Mouse (Mus musculus) neural tube, postnatal 0 days (tissue): ENCODE results near the gene Pex6. TPM values are rescaled to one million over a fixed set of nuclear protein-coding genes. Genes with fewer than 3 reads are reported as not detected.

Experiments
- polyA plus RNA-seq: library from polyadenylated mRNA; unstranded; fragments of >200 nt; fragmentation: Nextera tagmentation; extraction: Ambion mirVana; gene quantifications from 2 replicates; pipeline ENCODE4 v1.2.1, GENCODE M21; 2015

The Pex6 gene
- 20.7 and 21.2 TPM in 2 replicates for polyA plus RNA-seq

DNA sequence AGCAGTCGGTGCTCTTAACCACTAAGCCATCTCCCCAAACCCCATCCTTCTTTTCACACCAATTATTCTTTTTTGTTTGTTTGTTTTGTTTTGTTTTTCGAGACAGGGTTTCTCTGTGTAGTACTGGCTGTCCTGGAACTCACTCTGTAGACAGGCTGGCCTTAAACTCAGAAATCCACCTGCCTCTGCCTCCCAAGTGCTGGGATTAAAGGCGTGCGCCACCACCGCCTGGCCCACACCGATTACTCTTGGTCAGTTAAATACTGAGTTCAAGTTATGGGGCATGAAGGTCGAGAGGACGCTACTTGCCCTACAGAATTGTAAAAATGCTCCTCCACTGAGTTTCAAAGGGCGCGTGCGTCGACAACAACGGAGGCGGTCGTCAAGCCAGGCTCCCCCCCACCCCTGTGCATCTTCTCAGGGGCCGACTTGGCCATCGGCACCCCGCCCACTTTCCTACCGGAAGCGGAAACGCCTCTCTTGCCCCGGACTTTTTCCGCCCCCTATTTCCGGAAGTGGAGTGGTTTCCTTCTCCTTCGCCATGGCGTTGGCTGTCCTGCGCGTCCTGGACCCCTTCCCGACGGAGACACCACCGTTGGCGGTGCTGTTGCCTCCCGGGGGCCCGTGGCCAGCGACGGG lies at the start of gene Pex6:
TSS of gene Pex6 (plus strand) at position 505 of the 639 bp plus-strand sequence.

DNA sequence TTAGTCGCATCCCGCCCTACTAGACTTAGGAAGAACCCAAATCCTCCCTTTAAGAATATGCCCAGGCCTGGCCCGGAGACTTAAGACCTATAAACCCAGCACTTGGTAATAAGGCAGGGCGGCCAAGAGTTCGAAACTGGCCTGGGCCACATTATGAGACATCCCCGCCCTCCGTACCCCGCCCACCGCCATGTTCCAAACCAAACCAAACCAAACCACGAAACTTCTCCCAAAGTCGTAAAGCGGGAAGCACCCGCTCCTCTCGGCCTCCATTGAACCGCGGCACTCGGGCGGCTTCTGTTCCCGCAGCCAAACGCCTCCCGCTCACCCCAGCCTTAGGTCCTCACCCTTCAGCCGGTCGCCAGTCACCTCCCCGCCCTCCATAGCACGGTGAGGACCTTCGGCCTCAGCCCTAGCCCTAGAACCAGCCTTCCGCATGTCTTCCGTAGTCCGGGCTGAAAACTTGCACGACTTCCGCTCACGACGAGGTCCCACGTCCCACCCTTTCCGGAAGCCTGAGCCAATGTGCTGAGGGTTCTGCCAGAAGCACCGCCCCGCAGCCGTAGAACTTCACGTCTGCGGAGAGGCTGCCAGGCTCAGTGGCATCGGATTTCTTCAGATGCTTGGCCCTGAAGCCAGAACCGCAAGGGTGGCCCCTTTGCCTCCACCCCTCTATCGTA lies 37.3 kb upstream of the Pex6 start, which contains the start of gene Rrp36:
TSS of gene Rrp36 (minus strand) at position 503 of the 680 bp plus-strand sequence.

DNA sequence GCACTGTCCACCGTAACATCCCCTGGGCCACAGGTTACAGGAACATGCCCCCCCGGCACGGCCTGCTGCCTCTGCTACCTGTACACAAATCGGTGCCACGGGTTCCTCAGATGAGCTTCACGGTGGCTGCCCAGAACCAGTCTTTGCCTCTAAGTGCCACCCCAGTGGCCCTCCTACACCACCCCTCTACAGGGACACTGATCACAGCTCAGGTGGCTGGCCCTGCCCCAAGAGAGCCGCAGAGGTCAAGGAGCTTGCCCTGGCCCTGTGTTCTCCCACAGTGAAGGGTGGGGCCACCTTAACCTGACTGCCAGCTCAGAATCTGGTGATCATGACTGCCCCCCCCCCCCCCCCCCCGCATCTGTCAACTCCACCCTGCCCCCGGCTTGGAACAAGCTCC lies 32.8 kb upstream of the Pex6 start, which contains the start of gene Mea1:
TSS of gene Mea1 (plus strand) at position 378 of the 400 bp plus-strand sequence.

DNA sequence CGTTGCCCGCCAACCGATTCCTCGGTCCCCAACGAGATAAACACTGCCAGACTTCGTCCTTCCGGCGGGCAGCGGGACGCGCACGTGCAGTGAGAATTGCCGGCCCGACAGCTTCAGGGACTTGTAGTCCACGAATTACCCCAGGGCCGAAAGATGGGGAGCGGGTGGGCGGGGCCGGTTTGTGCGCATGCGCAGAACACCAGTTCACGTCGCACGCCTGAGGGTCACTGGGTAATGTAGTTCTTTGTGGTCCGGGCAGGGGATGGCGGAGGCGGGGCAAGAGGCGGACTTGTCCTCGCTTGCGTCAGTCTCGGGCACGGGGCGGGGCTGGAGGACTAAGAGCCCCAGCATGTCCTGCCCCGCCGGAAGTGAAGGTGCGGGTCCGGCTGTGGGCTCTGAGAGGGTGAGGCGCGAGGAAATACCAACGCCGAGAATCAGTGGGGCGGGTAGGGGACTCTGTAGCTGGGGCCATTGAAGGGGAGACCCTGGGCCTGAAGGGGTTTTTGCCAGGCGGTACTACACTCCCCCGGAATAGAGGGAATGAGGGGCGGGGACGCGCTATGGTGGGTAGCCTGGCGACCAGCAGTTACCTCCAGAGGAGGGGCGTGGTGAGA lies 30.4 kb upstream of the Pex6 start, which contains the start of gene Klhdc3:
TSS of gene Klhdc3 (minus strand) at position 155 of the 614 bp plus-strand sequence.

DNA sequence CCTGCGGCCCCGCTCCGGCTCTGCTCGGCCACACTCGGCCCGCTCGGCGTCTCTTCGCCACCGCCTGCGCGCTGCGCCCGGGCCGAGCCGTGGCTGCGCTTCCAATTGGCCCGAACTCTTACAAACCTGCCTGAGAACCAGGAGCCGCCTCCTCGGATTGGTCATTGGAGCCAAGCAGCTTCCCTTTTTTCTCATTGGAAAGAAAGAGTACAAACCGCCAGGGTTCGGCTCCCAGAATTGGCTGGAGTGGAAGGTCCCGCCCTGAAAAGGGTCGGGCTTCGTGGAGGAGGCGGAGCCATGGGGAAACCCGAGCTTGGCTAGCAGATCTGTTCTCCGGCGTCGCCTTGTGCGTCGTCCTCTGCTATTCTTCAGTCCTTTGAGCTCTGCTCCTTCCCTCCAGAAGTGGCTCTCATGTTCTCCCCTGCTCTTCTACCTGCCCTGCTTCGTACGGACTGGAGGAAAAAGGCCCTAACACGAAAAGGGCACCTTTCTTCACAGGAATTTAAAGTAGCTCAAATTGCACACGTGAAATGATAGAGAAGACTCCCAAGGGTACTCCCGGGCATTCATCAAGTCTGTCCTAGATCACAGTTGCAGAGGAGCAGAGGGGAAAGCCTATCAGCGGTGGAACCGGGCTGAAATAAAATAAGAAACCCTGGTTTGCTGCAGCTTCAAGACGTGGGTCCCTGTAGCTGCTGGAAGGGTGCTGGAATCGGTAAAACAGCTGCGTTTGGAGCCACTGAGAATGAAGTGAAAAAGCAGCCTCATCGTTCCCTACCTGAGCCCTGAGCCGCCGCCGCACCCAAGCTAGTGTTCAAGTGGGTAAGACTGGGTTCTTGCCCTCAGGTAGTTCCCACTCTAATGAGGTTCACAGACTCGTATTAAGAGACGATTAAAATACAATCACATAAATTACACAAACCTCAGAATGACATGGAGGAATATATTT lies 6.1 kb upstream of the Pex6 start, which contains the start of gene Ppp2r5d:
TSS of gene Ppp2r5d (minus strand) at position 225 of the 949 bp plus-strand sequence.

DNA sequence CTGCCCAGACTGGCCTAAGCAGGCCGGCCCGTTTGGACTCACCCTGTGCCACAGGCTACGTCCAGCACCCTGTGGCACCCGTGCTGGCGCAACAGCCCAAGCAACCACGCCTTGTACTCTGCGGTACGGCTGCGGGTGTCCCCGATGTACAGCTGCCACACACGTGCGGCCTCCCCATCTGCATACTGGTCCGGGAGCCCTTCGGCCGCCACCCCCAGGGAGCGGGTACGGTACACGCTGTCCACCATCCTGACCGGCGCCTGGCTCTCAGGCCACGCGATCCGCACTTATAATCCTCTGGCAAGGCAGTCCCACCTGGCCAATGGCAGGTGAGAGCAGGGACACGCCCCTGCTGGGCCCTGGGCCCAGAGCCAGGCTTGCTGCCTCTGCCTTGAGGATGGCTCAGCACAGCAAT lies 17.6 kb downstream of the Pex6 start, which contains the start of gene Gnmt:
TSS of gene Gnmt (minus strand) at position 265 of the 415 bp plus-strand sequence.

DNA sequence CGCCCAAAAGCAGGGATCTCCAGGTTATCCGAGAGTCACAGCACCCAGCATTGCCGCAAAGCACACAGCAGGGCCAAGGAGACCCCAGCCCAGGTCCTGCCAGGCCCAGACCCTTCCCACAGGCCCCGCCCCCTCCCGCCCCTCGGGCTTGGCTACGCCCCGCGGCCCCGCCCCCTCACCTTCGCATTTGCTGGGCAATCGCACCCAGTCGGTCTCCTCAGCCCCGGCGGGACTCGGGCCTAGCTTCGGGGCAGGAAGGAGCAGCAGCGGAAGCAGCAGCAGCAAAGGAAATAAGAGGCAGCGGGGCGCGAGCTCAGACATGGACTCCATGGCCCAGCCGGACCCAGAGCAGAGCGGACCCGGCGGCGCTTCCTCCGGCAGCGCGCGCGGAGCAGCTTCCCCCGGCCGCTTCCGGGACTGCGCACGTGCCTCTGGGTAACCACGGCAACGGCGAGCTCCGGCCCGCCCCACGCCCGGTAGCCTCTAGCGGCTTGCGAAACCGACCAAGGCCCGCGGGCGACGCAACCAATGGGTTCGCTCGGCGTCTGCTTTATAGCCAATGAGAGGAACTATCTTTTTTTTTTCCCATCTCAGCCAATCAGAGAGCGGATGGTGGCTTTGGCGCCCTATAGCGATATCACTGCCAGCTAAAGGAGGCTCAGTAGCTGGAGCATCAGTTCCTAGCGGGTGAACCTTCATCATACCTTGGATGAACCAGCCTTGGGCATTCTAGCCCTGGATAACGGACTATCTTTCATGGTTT lies 40.7 kb downstream of the Pex6 start, which contains the start of gene Cnpy3:
TSS of gene Cnpy3 (minus strand) at position 421 of the 763 bp plus-strand sequence.

DNA sequence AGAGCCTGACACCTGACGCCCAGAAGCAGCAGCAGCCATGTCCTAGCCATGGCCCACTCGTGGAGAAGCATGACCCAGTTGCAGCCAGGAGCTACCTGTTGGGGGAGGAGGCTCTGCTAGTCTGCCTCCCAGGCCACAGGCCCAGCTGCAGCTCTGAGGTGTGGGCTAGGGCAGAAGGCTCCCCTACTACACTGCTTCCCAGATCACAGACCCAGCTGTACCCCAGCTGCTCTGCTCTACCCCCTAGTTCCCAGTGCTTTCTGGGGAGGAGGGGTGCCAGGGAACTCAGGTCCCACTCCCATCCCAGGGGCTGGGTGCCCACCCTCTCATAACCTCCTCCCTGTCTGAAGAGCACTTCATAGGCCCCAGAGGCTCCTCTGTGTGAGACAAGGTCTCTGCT lies 52.3 kb downstream of the Pex6 start, which contains the start of gene Ptcra:
TSS of gene Ptcra (minus strand) at position 169 of the 400 bp plus-strand sequence.

DNA sequence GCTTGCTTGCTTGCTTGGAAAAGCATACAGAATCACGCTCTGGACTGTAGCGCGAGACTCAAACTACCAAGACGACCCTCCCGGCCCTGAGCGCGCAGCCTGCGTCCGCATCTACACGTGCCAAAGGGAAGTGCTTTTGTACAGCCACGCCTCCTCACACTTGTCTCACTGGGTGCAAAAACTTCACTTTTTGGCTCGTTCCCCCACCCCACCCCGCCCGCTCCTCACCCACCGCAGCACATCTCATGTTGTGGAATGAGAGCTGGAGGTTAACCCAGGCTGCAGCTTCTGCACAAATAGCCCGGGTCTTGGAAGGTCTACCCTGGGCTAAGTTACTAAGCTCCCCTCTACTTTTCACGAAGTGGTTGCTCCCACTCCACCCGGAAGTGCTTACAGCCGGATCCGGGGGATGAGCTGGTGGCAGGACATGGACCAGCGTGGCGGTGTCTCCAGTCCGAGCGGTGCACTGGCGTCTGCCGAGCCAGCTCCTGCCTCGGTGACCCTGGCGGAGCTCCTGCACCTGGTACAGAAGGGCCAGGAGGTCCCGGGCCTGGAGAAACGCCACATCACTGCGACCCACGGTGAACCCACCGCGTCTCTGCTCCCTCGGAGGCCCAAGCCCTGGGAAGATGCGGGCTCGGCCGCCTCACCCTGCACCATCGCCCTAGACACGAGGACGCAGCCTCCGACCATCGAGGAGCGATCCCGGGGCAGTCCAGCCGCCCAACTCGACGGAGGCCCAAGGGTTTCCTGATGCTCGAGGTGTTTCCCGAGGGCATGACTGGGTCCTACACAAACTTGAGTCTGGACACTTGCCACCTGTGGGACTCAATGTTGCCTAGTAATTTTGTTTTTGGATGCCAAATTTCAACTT lies 61.4 kb downstream of the Pex6 start, which contains the start of gene 2310039H08Rik:
TSS of gene 2310039H08Rik (plus strand) at position 232 of the 874 bp plus-strand sequence.

Other genes with a start within 250 kb of the Pex6 start
- 7.8 and 8.7 TPM in 2 replicates for gene Ttbk1, start 223.8 kb upstream of the Pex6 start, polyA plus RNA-seq
- gene Dnph1, start 214.8 kb upstream of the Pex6 start, polyA plus RNA-seq, result 12.4 and 15.1 TPM in 2 replicates
- gene Cul9, start 165.1 kb upstream of the Pex6 start, polyA plus RNA-seq, result 14.0 and 18.6 TPM in 2 replicates
- gene Srf, start 155.3 kb upstream of the Pex6 start, polyA plus RNA-seq, result 4.0 and 5.5 TPM in 2 replicates
- gene Ptk7, start 82.0 kb upstream of the Pex6 start, polyA plus RNA-seq, result 21.4 and 22.3 TPM in 2 replicates
- gene Klc4, start 65.4 kb upstream of the Pex6 start, polyA plus RNA-seq, result 19.2 and 21.3 TPM in 2 replicates
- gene Mrpl2, start 65.2 kb upstream of the Pex6 start, polyA plus RNA-seq, result 84.8 and 87.9 TPM in 2 replicates
- 22.7 and 23.5 TPM in 2 replicates for gene Cul7, start 61.1 kb upstream of the Pex6 start, polyA plus RNA-seq
- gene Rrp36, start 37.1 kb upstream of the Pex6 start, polyA plus RNA-seq, result 50.1 and 51.5 TPM in 2 replicates
- gene Mea1, start 32.7 kb upstream of the Pex6 start, polyA plus RNA-seq, result 315 and 349 TPM in 2 replicates
- gene Klhdc3, start 30.5 kb upstream of the Pex6 start, polyA plus RNA-seq, result 164 and 171 TPM in 2 replicates
- gene Ppp2r5d, start 6.4 kb upstream of the Pex6 start, polyA plus RNA-seq, result 70.7 and 87.6 TPM in 2 replicates
- 3.0 and 3.5 TPM in 2 replicates for gene Gnmt, start 17.7 kb downstream of the Pex6 start, polyA plus RNA-seq
- 71.4 and 79.9 TPM in 2 replicates for gene Cnpy3, start 40.8 kb downstream of the Pex6 start, polyA plus RNA-seq
- gene Ptcra, start 52.2 kb downstream of the Pex6 start, polyA plus RNA-seq, result 0.23 and 0.24 TPM in 2 replicates
- gene 2310039H08Rik, start 61.2 kb downstream of the Pex6 start, polyA plus RNA-seq, result 66.4 and 71.7 TPM in 2 replicates
- gene Rpl7l1, start 71.2 kb downstream of the Pex6 start, polyA plus RNA-seq, result 55.2 and 63.9 TPM in 2 replicates
- 4.8 and 5.6 TPM in 2 replicates for gene Bicral, start 147.0 kb downstream of the Pex6 start, polyA plus RNA-seq
- gene Tbcc, start 179.2 kb downstream of the Pex6 start, polyA plus RNA-seq, result 65.9 and 68.5 TPM in 2 replicates
- not detected in 2 replicates for gene Prph2, start 199.0 kb downstream of the Pex6 start, polyA plus RNA-seq